Mouse (Mus musculus) adrenal gland, adult 18-20 months (tissue): ENCODE data around the gene Shisa3. TPM values are rescaled to one million over a fixed set of nuclear protein-coding genes. Genes with fewer than 3 reads are reported as not detected.

Experiments used
- DNase-seq, 2 experiments: peaks; one replicate each; pipeline ENCODE4 v3.0.0; 2021 to 2022; ENCODE audit warnings: low spot score in 2 of 2
- total RNA-seq, 2 experiments: library from RNA; stranded (reverse); gene quantifications; 1 replicate in 1 of 2; 2 replicates in 1 of 2; pipeline ENCODE4 v1.2.3; 2021

Gene Shisa3
- total RNA-seq, 2 experiments from 2014 or later, result 0.36 to 0.74 TPM

DNA sequence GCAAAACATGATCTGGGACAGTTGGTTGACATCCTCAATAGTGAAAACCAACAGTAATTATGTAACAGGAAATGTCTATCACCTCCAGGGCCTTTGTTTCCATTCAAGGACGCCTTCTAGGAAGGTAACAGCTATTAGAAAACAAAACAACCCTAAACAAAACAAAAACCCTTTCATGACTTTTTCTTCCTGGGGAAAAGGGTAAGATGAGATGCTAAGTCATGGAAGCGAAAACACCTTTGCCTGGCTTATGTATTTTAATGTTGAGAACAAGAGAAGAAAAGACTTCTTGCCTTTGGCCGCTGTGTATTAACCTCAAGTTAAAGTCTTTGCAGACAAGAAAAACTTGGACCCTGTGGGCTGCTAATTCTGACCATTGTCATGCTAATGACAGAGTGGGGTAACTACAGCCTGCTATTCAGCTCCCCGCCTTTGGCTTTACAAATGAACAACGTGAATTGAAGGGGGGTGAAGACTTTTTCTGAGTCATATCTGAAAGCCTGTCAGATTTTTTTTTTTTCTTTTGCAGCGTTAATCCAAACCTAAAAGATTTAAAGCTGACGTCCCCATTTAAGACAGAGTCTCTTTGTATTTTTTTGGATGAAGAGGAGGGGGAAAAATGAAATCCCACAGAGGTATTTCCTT, 25.6 kb downstream of the Shisa3 start:
- no peak for DNase-seq

DNA sequence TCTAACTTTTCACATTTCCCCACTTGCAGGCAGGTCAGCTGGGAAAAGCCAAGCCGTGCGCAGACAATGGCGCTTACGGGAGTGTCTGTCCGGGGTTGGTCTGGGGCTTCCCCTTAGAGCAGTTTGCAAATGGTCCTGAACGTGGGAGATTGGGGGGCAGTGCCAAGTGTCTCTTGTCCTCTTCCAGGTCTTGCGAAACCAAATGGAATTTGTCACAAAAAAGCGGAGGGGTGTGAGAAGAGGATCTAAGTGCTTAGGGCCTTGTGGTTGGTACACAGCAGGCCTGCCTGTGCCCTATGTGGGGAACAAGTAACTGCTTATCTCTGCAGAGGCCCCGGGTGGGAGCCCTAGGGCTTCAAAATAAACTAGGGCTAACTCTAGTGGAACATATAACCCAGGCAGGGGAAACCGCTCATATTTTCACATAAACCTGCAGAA, 26.2 kb downstream of the Shisa3 start:
- DNase-seq, result no peak

DNA sequence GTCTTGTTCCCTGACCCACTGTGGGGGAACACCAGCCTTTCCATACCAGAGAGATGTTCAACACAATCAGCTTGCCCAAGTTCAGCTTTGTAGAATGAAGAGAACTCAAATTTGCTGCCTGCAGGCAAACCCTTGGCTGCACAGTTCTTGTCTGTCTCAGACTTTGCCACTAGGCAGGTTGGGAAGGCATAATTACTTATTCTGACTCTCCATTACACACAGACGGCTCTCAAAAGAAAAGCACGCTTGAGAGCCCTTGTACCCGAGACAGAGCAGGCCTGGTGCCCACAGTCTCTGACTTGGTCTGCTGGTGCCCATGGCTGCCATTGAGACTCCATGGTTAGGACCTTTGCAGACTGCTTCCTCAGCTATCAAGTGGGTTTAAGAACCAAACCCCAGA, 26.7 kb downstream of the Shisa3 start:
- DNase-seq, result no peak

DNA sequence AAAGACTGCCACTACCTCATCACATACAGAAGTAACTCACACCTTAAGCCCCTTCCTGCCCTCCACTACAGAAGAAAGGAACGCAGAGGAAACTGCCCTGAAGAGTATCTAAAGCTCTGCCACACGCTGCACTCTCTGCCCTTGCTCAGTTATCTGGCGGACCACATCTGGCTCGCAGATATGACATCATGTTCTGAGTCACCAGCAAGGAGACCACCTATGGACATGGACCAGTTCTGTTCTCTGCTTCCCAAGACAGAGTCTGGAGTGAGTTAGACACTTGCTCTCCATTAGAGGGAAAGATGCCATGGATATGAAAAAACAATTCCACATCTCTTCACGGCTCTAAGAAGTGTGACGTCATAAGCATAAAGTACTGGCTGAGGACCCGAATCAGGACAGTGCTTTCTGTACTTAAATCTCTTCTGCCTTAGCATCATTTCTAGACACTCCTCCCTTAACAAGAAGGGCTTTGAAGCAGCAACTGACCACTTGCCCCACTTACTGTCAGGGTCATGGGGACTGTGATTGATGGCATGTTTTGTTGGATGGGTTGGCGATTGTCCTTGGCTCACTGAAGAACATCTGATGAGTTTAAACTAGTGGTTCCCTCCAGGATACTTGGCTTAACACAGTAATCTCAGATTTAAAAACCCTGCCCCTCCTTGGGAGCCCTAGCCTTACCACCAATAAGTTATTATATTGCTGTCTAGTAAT, 33.1 kb downstream of the Shisa3 start:
- DNase-seq, result no peak

DNA sequence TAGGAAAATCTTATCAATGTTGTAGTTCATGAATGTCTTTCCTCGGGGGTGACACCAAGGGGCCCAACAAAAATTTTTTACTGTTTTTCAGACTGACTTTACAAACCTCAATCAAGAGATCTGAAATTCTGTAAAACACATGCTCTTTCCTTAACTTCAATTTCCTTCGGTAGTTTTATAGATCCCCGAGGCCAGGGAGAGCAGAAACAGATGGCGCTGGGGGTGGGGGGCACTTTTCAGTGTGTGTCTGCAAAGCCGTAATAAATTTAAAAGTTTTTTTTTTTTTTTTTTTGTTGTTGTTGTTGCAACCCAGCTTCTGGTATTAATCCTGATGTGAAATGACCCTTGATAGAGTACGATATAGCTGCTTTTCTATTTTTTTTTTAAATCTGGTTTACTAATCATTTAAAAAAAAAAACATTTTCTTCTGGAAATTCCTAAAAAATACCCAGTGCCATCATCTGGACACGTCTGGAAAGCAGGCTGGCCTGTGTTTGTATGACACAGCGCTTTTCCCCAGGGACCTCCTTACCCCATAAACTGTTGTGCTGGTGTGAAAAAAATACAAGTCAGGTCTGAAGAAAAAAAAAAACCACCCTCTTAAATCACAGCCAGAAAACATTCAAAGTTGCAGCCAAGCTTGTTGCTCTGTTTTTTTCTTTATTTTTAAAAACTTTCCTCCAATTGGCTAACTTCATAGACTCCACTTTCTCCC, 33.9 kb downstream of the Shisa3 start:
- no peak for DNase-seq

DNA sequence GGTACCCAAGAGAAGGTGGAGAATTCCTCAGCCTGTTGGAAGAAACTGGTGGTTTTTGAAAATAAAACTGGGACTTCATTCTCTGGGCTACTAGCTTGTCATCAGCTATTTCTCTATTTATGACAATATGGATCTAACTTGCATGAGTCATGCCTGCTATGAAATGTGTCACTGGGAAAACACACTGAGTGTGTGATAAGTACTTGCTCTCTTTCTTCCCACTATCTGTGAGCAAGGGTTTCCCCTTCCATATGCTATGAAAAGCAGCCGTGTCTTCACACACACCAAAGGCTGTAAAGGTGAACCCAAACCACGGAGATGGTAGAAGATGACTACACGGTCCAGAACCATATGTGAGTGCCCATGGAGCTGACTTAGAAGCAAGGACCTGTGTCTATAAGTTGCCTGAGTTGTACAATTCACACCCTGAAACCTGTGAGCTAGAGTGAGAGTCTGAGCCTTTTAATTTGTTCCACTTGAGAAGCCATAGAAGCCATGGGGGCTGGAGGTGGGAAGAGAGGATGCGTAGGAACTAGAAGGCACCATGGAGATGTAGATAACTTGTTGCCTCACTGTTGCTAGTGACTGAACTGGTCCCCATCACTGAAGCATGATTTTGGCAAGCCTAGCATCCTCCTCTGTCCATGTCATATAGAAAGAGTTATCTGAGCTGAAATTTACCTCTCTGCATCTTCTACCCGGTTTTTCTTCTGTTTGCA, 36.0 kb downstream of the Shisa3 start:
- no peak for DNase-seq

DNA sequence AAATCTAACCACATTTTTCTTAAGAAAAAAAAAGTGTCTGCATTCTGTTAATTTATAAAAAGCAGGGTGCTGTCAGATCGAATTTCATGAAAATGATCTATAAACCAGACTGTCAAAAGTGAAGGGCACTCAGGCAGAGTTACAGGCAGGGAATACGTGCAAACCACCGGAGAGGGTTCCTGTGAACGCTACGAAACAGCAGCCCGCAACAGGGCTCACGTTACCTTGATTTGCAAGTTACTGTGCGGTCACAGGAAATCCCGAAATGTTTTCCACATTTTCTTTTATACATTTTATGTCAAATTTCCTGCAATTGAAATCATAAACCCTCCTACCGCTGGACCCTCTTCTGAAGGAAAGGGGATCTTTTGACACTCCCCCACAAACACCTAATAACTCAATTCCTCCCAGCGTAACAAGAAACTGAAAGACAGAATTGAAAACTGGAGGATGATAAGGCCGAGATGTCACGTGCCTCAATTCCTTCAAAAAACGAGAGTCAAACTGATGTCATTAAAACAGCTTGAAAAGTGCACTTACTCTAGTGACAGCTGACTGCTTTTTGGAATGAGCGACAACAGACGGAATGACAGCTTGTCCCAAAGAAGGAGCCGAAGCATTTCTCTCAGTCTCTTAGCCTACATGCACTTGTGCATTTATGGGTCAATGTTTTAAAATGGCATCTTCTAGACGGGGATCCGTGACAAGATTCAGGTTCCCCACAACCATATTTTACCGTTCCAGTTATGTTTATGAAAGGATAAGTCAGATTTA, 39.3 kb downstream of the Shisa3 start:
- DNase-seq, result no peak

DNA sequence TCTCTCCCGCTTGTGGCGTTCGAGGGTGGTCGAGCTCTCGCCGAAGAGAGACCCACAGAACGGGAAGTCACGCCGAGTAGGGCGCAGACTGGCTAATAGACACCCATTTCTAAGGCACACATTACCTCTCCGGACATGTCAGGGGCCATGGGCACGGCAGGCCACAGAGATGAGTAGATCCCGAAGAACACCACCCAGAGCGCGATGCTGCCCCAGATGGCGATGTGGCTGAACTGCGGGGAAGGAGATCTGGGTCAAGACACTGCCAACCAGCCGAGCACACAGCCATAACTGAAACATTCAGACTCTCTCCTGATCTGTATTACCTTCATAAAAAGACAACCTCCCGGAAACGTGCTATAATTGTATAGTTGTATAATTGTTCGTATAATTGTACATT, 39.9 kb downstream of the Shisa3 start:
- no peak for DNase-seq

DNA sequence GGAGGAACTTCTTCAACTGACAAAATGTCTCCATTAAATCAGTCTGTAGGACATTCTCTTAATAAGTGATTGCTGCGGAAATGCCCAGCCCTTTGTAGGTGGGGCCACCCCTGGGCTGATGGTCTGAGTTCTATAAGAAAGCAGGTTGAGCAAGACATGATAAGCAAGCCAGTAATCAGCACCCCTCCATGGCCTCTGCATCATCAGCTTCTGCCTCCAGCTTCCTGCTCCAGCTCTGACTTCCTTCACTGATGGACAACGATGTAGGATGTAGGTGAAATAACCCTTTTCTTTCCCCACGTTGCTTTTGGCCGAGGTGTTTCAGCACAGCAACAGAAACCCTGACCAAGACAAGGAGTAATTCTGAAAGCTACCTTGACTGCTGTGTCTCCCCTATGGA, 41.5 kb downstream of the Shisa3 start:
- DNase-seq, result no peak

DNA sequence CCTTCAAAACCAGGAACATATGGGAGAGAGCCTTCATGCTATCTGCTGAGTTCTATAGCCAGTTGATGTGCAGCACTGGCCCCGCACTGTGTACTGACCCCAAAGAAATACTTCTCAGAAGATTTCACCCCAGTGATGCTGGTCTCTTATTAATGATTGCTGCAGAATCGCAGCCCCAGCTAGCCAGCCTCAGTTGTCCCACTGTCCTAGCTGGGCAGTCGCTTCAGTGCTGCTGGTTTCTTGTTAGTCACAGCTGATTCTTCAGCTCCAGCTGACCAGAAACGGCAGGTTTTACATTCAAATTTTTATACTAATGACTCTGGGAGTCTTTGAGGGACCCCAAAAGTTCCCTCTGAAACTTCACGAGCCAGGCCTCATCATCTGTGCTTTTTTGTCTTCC, 42.3 kb downstream of the Shisa3 start:
- no peak for DNase-seq

DNA sequence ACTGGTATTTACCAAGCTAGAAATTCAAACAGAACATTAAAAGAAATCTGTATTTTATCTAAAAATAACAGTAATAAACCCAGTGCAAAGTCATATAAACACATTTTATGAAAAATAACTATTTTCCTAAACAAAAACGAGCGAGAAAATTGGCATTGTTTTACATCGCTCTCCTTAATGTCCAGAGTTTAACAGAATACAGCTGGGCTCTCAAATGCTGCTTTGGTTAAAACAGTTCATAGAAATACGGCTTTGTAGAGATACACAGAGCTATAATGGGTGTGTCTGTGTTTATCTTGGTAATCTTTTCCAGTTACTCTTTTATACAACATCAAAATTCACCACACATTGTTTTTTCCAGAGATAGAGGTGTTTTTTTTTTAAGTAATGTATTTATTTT, 44.8 kb downstream of the Shisa3 start:
- DNase-seq, result no peak

DNA sequence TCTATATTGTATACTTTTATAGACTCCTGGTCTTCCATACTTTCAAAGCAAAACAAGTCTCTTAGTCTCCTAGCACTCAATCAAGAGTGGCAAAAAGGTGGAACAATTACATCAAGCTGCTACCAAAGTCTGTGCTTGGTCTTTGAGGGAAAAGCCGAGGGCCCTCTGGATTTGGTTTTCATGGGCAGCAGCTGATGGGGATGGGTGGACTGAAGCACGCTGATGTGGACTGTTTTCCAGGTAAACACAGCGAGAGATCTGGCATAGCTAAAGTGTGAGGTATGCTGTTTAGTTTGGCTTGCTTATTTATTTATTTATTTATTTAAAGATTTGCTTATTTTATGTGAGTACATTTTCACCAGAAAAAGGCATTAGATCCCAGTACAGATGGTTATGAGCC, 45.9 kb downstream of the Shisa3 start:
- DNase-seq, result no peak

DNA sequence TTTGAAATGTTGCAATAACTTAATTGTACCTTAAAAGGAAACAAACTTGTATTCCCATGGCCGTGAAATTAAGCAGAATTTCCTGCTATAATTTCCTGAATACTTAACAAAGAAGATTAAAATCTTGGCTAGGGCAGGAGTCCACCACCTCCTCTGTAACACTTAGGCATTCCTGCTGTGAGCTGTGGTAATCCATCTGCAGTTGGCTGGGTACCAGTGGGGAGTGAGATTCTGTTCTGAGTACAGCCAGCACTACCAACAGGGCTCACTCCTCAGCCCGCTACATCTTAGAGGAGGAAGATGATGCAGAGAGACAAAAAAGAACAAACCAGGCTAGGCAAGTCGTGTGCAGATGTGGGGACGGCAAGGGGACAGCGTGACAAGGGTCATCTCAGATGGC, 46.9 kb downstream of the Shisa3 start:
- DNase-seq, result no peak

DNA sequence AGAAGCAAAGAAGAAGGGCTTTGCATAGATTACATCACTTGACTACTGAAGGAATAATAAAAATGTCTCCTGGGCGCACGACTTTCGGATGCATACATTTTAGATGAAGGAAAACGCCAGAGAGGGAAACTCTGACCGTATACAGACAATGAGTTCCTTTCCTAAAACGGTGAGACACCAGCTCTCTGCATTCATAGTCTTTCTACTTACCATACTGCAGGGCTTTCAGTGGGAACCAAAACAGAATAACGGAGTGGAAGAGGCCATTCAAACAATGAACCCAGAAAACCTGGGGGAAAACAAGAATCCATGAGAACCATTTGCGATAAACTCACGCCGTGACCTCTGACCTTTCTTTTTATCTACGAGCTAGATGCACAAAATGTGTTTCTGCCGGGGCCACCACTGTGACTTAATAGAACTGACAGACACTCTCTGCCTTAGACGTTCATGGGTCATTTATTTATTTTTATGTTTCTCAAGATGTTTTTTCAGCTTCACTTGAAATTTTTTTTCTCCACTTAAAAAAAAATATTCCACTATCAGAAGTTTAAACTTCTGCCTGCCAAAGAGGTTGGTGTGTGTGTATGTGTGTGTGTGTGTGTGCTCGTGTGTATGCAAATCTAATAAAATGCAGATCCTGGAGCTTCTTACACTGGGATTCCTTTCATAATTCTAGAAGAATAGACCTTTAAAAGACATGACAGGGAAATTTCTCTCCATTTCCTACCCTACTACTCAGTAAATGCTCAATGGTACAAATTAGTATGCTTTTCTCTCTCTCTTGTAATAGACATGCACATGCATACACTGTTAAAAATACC, 48.2 kb downstream of the Shisa3 start:
- no peak for DNase-seq

DNA sequence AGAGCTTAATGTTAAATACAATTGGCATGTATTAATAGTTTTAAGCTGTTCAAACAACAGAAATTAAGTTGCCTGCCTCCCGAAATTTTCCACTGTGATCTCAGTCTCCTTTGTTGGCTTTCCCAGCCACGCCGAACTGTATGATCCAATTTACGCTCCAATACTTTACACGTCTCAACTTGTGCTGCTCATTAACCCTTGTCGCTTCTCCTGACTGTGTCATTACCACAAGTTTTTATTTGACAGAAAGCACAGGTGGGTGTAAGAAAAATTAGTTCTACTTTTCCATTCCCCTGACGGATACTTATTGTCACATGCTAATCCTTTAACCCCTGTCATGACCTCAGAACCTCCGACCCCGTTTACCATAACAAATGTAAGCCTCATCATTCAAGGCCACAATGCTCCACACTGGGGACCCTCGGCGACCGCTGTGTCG, 49.2 kb downstream of the Shisa3 start:
- no peak for DNase-seq

DNA sequence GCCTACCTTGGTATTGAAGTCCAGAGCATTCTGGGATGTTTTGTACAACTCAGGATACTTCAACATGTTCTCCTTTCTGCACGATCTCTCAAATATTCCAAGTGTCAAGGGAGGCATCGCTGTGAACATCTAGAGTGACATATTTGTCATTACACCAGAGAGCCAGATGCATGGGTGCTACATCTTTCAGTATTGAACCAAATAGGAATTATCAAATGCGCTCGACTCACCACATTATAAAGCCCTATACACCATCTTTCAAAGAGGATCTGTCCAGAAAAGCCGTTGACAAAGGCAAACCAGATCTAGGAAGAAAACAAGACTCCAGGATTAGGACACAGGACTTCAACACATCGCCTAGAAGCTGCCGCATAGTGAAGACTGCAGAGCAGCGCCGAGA, 52.2 kb downstream of the Shisa3 start:
- DNase-seq, result no peak

DNA sequence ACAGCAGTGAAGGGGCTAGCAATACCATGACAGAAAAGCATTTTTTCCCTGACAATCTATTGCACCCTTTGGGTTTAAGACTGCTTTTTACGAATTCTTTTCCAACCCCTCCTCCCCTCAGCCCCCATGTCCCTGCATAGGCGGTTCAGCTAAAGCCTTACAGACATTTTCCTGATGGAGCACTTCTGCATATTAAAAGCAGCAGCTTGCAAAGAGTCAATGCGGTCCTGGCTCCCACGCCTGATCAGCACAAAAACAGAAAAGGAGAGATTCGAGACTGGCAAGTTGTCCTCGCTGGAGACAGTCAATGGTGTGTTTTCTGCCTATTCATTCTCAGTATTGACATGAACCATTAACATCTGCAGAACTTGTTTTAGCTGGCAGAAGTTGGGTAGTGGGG, 55.0 kb downstream of the Shisa3 start:
- DNase-seq, result no peak

DNA sequence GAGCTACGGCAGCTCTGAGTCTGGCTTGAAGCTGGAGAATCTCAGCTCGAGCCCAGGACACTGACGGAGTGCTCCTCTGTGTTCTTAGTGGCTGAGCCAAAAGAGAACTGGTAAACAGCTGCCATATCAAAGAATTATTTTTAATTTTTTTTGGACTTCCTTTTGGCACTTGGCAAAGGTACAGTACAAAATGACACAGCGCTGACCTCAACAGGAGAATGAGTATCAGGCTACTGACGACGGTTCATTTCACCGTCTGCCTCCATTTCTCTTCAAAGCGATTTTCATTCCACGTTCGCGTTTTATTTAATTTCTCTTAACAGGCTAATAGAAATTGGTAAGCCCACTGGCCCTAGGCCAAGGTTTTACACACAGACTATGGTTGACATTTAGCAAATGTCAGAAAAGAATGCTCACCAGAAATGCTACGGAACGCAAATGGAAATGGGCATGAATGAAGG, 61.8 kb downstream of the Shisa3 start:
- peak; percentile 16 to 25 for DNase-seq

DNA sequence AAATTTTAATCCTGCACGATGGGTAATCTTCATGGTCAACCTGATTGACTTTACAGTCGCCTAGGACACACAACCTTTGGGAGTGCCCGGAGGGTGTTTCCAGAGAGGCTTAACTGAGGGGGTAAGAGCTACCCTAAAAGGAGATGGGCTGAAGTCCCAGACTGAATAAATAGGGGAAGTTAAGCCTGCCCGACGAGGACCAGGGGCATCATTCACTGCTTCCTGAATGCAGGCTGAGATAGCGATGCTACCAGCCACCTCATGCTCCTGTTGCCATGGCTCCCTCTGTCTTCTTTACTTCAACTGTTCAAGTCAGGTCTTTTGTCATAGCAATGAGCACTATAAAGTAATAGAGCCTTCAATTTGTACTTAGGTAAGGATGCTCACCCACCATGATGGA, 62.5 kb downstream of the Shisa3 start:
- DNase-seq, result no peak

DNA sequence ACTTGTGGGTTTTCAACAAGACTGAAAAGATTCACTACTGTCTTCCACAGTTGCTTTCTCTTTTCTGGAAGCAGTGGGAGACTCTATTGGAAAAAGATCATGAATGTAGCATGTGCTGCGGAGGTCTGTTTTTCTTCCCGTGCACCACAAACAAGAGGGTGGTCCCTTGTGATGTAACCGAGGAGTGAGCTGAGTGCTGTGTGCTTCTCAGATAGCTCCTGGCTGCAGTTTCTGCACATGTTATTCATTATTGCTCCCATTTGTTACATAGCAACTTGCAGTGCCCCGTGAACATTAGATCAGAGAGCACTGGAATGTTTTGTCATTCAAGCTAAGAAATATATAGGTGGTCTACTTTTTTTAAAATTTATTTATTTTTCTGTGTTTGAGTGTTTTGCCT, 65.3 kb downstream of the Shisa3 start:
- no peak for DNase-seq
